Mouse (Mus musculus): ENCODE measurements around the gene Ptch2. TPM values are rescaled to one million over a fixed set of nuclear protein-coding genes. Genes with fewer than 3 reads are reported as not detected.

Gene Ptch2
- polyA plus RNA-seq, 1 experiment from 2014 or later, result 1.8 TPM

- ATAC-seq (ENCODE audit: insufficient number of reproducible peaks, insufficient read depth, low FRiP score, low read depth), result no peak
- Histone ChIP-seq H3K9ac (ENCODE audit: low read length) (no peak overlapping the region), H3K4me1 (ENCODE audit: control insufficient read depth in 2 of 2, insufficient read depth in 2 of 2, low read length in 2 of 2) (no peaks in the 10 kb centered on the region), H3K36me3 (ENCODE audit: control insufficient read depth, insufficient read depth, low read length) (peaks cover 22% of the 10 kb centered on the region), H3K9me3 (ENCODE audit: control insufficient read depth, low read length) (no peaks in the 10 kb centered on the region), H3K4me3 (ENCODE audit: control insufficient read depth in 1 of 2, insufficient read depth in 1 of 2, low read depth in 1 of 2, low read length in 2 of 2) (no peak overlapping the region), H3K27ac (replicated peaks in 1 of 2; ENCODE audit: control insufficient read depth in 1 of 2, insufficient read depth in 1 of 2, low read depth in 2 of 2, low read length in 2 of 2) (no peak overlapping the region), H3K4me2 (ENCODE audit: low read length) (no peak overlapping the region), H3K27me3 (ENCODE audit: control insufficient read depth, insufficient read depth, low read length) (no peaks in the 10 kb centered on the region)
- WGBS, result 85% methylated on average over 4 of the region's 4 CpGs
Measured at GRCm38 (mm10) chr4:117058512-117058911, 37.4 kb upstream of the Ptch2 start.

- WGBS, result 86% methylated on average over 4 of the region's 4 CpGs
- Histone ChIP-seq H3K4me1 (ENCODE audit: control insufficient read depth in 2 of 2, insufficient read depth in 2 of 2, low read length in 2 of 2) (no peaks in the 10 kb centered on the region), H3K27ac (replicated peaks in 1 of 2; ENCODE audit: control insufficient read depth in 1 of 2, insufficient read depth in 1 of 2, low read depth in 2 of 2, low read length in 2 of 2) (no peak overlapping the region), H3K36me3 (ENCODE audit: control insufficient read depth, insufficient read depth, low read length) (peaks cover 47% of the 10 kb centered on the region), H3K9ac (ENCODE audit: low read length) (no peak overlapping the region), H3K9me3 (ENCODE audit: control insufficient read depth, low read length) (no peaks in the 10 kb centered on the region), H3K27me3 (ENCODE audit: control insufficient read depth, insufficient read depth, low read length) (no peaks in the 10 kb centered on the region), H3K4me3 (ENCODE audit: control insufficient read depth in 1 of 2, insufficient read depth in 1 of 2, low read depth in 1 of 2, low read length in 2 of 2) (no peak overlapping the region), H3K4me2 (ENCODE audit: low read length) (no peak overlapping the region)
- no peak for ATAC-seq (ENCODE audit: insufficient number of reproducible peaks, insufficient read depth, low FRiP score, low read depth)
Measured at GRCm38 (mm10) chr4:117062700-117063390, 33.0 kb upstream of the Ptch2 start.

GRCm38 (mm10) chr4:117068035-117068434 lies 27.8 kb upstream of the Ptch2 start:
- WGBS, result 92% methylated on average over 7 of the region's 7 CpGs

GRCm38 (mm10) chr4:117069647-117070046 lies 26.2 kb upstream of the Ptch2 start:
- Histone ChIP-seq H3K9ac (ENCODE audit: low read length) (no peak overlapping the region), H3K27ac (replicated peaks in 1 of 2; ENCODE audit: control insufficient read depth in 1 of 2, insufficient read depth in 1 of 2, low read depth in 2 of 2, low read length in 2 of 2) (no peak overlapping the region), H3K27me3 (ENCODE audit: control insufficient read depth, insufficient read depth, low read length) (no peaks in the 10 kb centered on the region), H3K4me2 (ENCODE audit: low read length) (no peak overlapping the region), H3K36me3 (ENCODE audit: control insufficient read depth, insufficient read depth, low read length) (peaks cover 80% of the 10 kb centered on the region), H3K9me3 (ENCODE audit: control insufficient read depth, low read length) (no peaks in the 10 kb centered on the region), H3K4me1 (ENCODE audit: control insufficient read depth in 2 of 2, insufficient read depth in 2 of 2, low read length in 2 of 2) (no peaks in the 10 kb centered on the region; a peak in 1 of 4 replicates), H3K4me3 (ENCODE audit: control insufficient read depth in 1 of 2, insufficient read depth in 1 of 2, low read depth in 1 of 2, low read length in 2 of 2) (no peak overlapping the region)
- WGBS, result 88% methylated on average over 1 of the region's 1 CpGs
- no peak for ATAC-seq (ENCODE audit: insufficient number of reproducible peaks, insufficient read depth, low FRiP score, low read depth)

More at GRCm38 (mm10) chr4:117068035-117068434, 27.8 kb upstream of the Ptch2 start:
- H3K27ac ChIP-seq (replicated peaks in 1 of 2; ENCODE audit: control insufficient read depth in 1 of 2, insufficient read depth in 1 of 2, low read depth in 2 of 2, low read length in 2 of 2), result no peak overlapping the region
- no peak for ATAC-seq (ENCODE audit: insufficient number of reproducible peaks, insufficient read depth, low FRiP score, low read depth)
- H3K9ac ChIP-seq (ENCODE audit: low read length), result no peak overlapping the region
- H3K9me3 ChIP-seq (ENCODE audit: control insufficient read depth, low read length), result no peaks in the 10 kb centered on the region
- no peak overlapping the region for H3K4me3 ChIP-seq (ENCODE audit: control insufficient read depth in 1 of 2, insufficient read depth in 1 of 2, low read depth in 1 of 2, low read length in 2 of 2)
- no peaks in the 10 kb centered on the region for H3K27me3 ChIP-seq (ENCODE audit: control insufficient read depth, insufficient read depth, low read length)
- H3K36me3 ChIP-seq (ENCODE audit: control insufficient read depth, insufficient read depth, low read length), result peaks cover 75% of the 10 kb centered on the region
- H3K4me2 ChIP-seq (ENCODE audit: low read length), result no peak overlapping the region
- no peaks in the 10 kb centered on the region; a peak in 1 of 4 replicates for H3K4me1 ChIP-seq (ENCODE audit: control insufficient read depth in 2 of 2, insufficient read depth in 2 of 2, low read length in 2 of 2)

- H3K36me3 ChIP-seq (ENCODE audit: control insufficient read depth, insufficient read depth, low read length), result peaks cover 74% of the 10 kb centered on the region
- no peaks in the 10 kb centered on the region for H3K27me3 ChIP-seq (ENCODE audit: control insufficient read depth, insufficient read depth, low read length)
- no peak overlapping the region for H3K4me3 ChIP-seq (ENCODE audit: control insufficient read depth in 1 of 2, insufficient read depth in 1 of 2, low read depth in 1 of 2, low read length in 2 of 2)
- H3K9ac ChIP-seq (ENCODE audit: low read length), result no peak overlapping the region
- no peaks in the 10 kb centered on the region; a peak in 1 of 4 replicates for H3K4me1 ChIP-seq (ENCODE audit: control insufficient read depth in 2 of 2, insufficient read depth in 2 of 2, low read length in 2 of 2)
- H3K27ac ChIP-seq (replicated peaks in 1 of 2; ENCODE audit: control insufficient read depth in 1 of 2, insufficient read depth in 1 of 2, low read depth in 2 of 2, low read length in 2 of 2), result 0 out of 4 replicates have a peak overlapping the region, but pooled peaks of 1 of the 2 experiments have one; percentile 10
- 58% methylated on average over 4 of the region's 4 CpGs for WGBS
- H3K9me3 ChIP-seq (ENCODE audit: control insufficient read depth, low read length), result no peaks in the 10 kb centered on the region
- no peak for ATAC-seq (ENCODE audit: insufficient number of reproducible peaks, insufficient read depth, low FRiP score, low read depth)
- H3K4me2 ChIP-seq (ENCODE audit: low read length), result no peak overlapping the region
Measured at GRCm38 (mm10) chr4:117070624-117071023, 25.3 kb upstream of the Ptch2 start.

GRCm38 (mm10) chr4:117071183-117071582 lies 24.7 kb upstream of the Ptch2 start:
- WGBS, result 81% methylated on average over 5 of the region's 5 CpGs
- H3K9me3 ChIP-seq (ENCODE audit: control insufficient read depth, low read length), result no peaks in the 10 kb centered on the region
- no peaks in the 10 kb centered on the region for H3K27me3 ChIP-seq (ENCODE audit: control insufficient read depth, insufficient read depth, low read length)
- no peaks in the 10 kb centered on the region; a peak in 1 of 4 replicates for H3K4me1 ChIP-seq (ENCODE audit: control insufficient read depth in 2 of 2, insufficient read depth in 2 of 2, low read length in 2 of 2)
- peaks cover 74% of the 10 kb centered on the region for H3K36me3 ChIP-seq (ENCODE audit: control insufficient read depth, insufficient read depth, low read length)
- ATAC-seq (ENCODE audit: insufficient number of reproducible peaks, insufficient read depth, low FRiP score, low read depth), result no peak
- H3K9ac ChIP-seq (ENCODE audit: low read length), result no peak overlapping the region
- H3K4me2 ChIP-seq (ENCODE audit: low read length), result no peak overlapping the region
- 0 out of 4 replicates have a peak overlapping the region, but pooled peaks of 1 of the 2 experiments have one; percentile 10 for H3K27ac ChIP-seq (replicated peaks in 1 of 2; ENCODE audit: control insufficient read depth in 1 of 2, insufficient read depth in 1 of 2, low read depth in 2 of 2, low read length in 2 of 2)
- H3K4me3 ChIP-seq (ENCODE audit: control insufficient read depth in 1 of 2, insufficient read depth in 1 of 2, low read depth in 1 of 2, low read length in 2 of 2), result no peak overlapping the region

GRCm38 (mm10) chr4:117087948-117088640 lies 7.8 kb upstream of the Ptch2 start:
- H3K4me2 ChIP-seq (ENCODE audit: low read length), result no peak overlapping the region
- no peaks in the 10 kb centered on the region for H3K27me3 ChIP-seq (ENCODE audit: control insufficient read depth, insufficient read depth, low read length)
- no peak overlapping the region for H3K9ac ChIP-seq (ENCODE audit: low read length)
- ATAC-seq (ENCODE audit: insufficient number of reproducible peaks, insufficient read depth, low FRiP score, low read depth), result no peak
- H3K27ac ChIP-seq (replicated peaks in 1 of 2; ENCODE audit: control insufficient read depth in 1 of 2, insufficient read depth in 1 of 2, low read depth in 2 of 2, low read length in 2 of 2), result no peak overlapping the region
- no peaks in the 10 kb centered on the region for H3K9me3 ChIP-seq (ENCODE audit: control insufficient read depth, low read length)
- H3K36me3 ChIP-seq (ENCODE audit: control insufficient read depth, insufficient read depth, low read length), result peaks cover 22% of the 10 kb centered on the region
- 77% methylated on average over 7 of the region's 7 CpGs for WGBS
- H3K4me1 ChIP-seq (ENCODE audit: control insufficient read depth in 2 of 2, insufficient read depth in 2 of 2, low read length in 2 of 2), result no peaks in the 10 kb centered on the region
- no peak overlapping the region for H3K4me3 ChIP-seq (ENCODE audit: control insufficient read depth in 1 of 2, insufficient read depth in 1 of 2, low read depth in 1 of 2, low read length in 2 of 2)

All from heart, embryonic 14.5 days (tissue).